Mouse (Mus musculus) kidney, adult 2 months (tissue): ENCODE results near the gene Etv5.

Experiments used
- CTCF ChIP-seq: fragments of 200-500 bp; conservative IDR thresholded peaks from 2 replicates; pipeline ENCODE4 v1.5.1; 2011; ENCODE audit warnings: low read depth, mild to moderate bottlenecking, control low read depth, low read length, moderate library complexity, mixed read lengths; ENCODE audit not compliant: insufficient read depth, insufficient read length
- POLR2A ChIP-seq: fragments of 200-500 bp; IDR thresholded peaks from one replicate; pipeline ENCODE4 v1.6.1; 2011; ENCODE audit warnings: low read depth, low read length, control low read depth

DNA sequence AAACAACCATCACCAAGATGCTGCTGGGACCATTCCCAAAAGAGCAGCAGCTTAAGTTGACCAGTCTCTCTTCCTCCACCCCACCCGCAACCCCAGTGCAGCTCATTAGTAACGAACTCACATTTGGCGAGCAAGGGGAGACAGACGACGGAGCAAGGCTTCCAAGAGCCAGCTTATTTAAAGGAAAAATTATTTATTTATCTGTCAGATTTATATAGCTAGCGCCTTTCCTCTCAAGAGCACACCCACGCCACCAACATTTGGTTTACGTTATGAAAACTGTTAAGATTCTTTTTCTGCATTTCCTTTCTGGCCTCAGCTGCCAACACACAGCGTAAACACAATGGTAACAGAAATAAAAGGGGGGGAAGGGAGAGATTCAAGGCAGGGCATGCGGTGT is 34.0 kb downstream of the Etv5 start:
- TF ChIP-seq CTCF (no peak), POLR2A (no peak)
